Mouse (Mus musculus): ENCODE results near the gene Plac1.

Plac1 gene

GRCm38 (mm10) chrX:53046911-53047310, 193.0 kb downstream of the Plac1 start:
- in situ Hi-C loops (cut with MseI, MboI) = no loop called here

GRCm38 (mm10) chrX:53046033-53046432, 193.9 kb downstream of the Plac1 start:
- in situ Hi-C loops (cut with MseI, MboI) = no loop called here

GRCm38 (mm10) chrX:53045187-53045903, 194.6 kb downstream of the Plac1 start:
- in situ Hi-C loops (cut with MseI, MboI) = no loop called here

GRCm38 (mm10) chrX:53041006-53041405, 198.9 kb downstream of the Plac1 start:
- in situ Hi-C loops (cut with MseI, MboI) = no loop called here

GRCm38 (mm10) chrX:53040138-53040537, 199.8 kb downstream of the Plac1 start:
- in situ Hi-C loops (cut with MseI, MboI) = no loop called here

GRCm38 (mm10) chrX:53039651-53040050, 200.3 kb downstream of the Plac1 start:
- in situ Hi-C loops (cut with MseI, MboI) = no loop called here

- in situ Hi-C loops (cut with MseI, MboI) = no loop called here
These were observed 201.7 kb downstream of the Plac1 start for GRCm38 (mm10) chrX:53038194-53038593.

GRCm38 (mm10) chrX:53029559-53029958, 210.4 kb downstream of the Plac1 start:
- in situ Hi-C loops (cut with MseI, MboI) = loop anchor here in 1 of 2 experiments (10.0 kb wide), 1 partner anchor 215 kb away; the partner anchor contains the start of gene Plac1

GRCm38 (mm10) chrX:53025471-53026223, 214.3 kb downstream of the Plac1 start:
- in situ Hi-C loops (cut with MseI, MboI) = loop anchor here in 1 of 2 experiments (10.0 kb wide), 1 partner anchor 219 kb away; the partner anchor contains the start of gene Plac1

- in situ Hi-C loops (cut with MseI, MboI) = loop anchor here in 1 of 2 experiments (10.0 kb wide), 1 partner anchor 221 kb away; the partner anchor contains the start of gene Plac1
These were observed 215.6 kb downstream of the Plac1 start for GRCm38 (mm10) chrX:53024268-53024667.

GRCm38 (mm10) chrX:53023021-53023420, 216.9 kb downstream of the Plac1 start:
- in situ Hi-C loops (cut with MseI, MboI) = loop anchor here in 1 of 2 experiments (10.0 kb wide), 1 partner anchor 222 kb away; the partner anchor contains the start of gene Plac1
